Mouse (Mus musculus) MEL (cell line): ENCODE measurements around the gene Dock9. TPM values are rescaled to one million over a fixed set of nuclear protein-coding genes. Genes with fewer than 3 reads are reported as not detected.
A peak's percentile ranks its signal among the peaks of the same experiment; 100 is the strongest.

ENCODE experiments used
- DNase-seq: peaks from one replicate; pipeline ENCODE4 v3.0.0; 2011; ENCODE audit warnings: low read depth, low spot score
- H3K27ac ChIP-seq: 2 replicates; pipeline ENCODE4 v1.5.1; 2012; ENCODE audit warnings: low read depth, mild to moderate bottlenecking, control low read depth, low read length, moderate library complexity; ENCODE audit not compliant: control insufficient read depth
- H3K27me3 ChIP-seq, 2 experiments: fragments of 150-350 bp in 1 of 2; sonication (generic) in 1 of 2; 2 replicates each; pipeline ENCODE4 v1.6.1; 2012; ENCODE audit warnings: low read length in 2 of 2, mild to moderate bottlenecking in 2 of 2, improper control_type of control experiment in 1 of 2, moderate library complexity in 1 of 2; ENCODE audit not compliant: insufficient read depth in 2 of 2, control insufficient read depth in 1 of 2
- H3K36me3 ChIP-seq, 2 experiments: 2 replicates each; pipeline ENCODE4 v1.6.1; 2012 to 2014; ENCODE audit warnings: low read length in 2 of 2, improper control_type of control experiment in 1 of 2, inconsistent platforms in 1 of 2, mild to moderate bottlenecking in 1 of 2; ENCODE audit not compliant: insufficient read depth in 2 of 2, control insufficient read depth in 1 of 2
- H3K4me1 ChIP-seq, 2 experiments: fragments of 150-350 bp in 1 of 2; sonication (generic) in 1 of 2; 2 replicates each; pipeline ENCODE4 v1.6.1; 2012; ENCODE audit warnings: low read length in 2 of 2, improper control_type of control experiment in 1 of 2, mild to moderate bottlenecking in 1 of 2; ENCODE audit not compliant: insufficient read depth in 2 of 2, control insufficient read depth in 1 of 2
- H3K4me3 ChIP-seq, 2 experiments: fragments of 150-350 bp in 1 of 2; sonication (generic) in 1 of 2; 2 replicates each; pipeline ENCODE4 v1.5.1; 2012; ENCODE audit warnings: low read depth in 2 of 2, low read length in 2 of 2, mild to moderate bottlenecking in 2 of 2, moderate library complexity in 2 of 2, control low read depth in 1 of 2, improper control_type of control experiment in 1 of 2; ENCODE audit not compliant: control insufficient read depth in 1 of 2, insufficient read depth in 1 of 2
- H3K79me2 ChIP-seq: 2 replicates; pipeline ENCODE4 v1.6.1; 2012; ENCODE audit warnings: mild to moderate bottlenecking, low read length, moderate library complexity; ENCODE audit not compliant: control insufficient read depth, poor library complexity, insufficient read depth
- H3K9ac ChIP-seq: 2 replicates; pipeline ENCODE4 v1.6.1; 2012; ENCODE audit warnings: low read depth, mild to moderate bottlenecking, control low read depth, low read length, moderate library complexity; ENCODE audit not compliant: control insufficient read depth, poor library complexity, severe bottlenecking
- H3K9me3 ChIP-seq: fragments of 150-350 bp; sonication (generic); replicated peaks from 2 replicates; pipeline ENCODE4 v1.6.1; 2012; ENCODE audit warnings: mild to moderate bottlenecking, low read length, improper control_type of control experiment, moderate library complexity; ENCODE audit not compliant: insufficient read depth
- BHLHE40 ChIP-seq: IDR thresholded peaks from 2 replicates; pipeline ENCODE4 v1.6.1; 2012; ENCODE audit warnings: low read depth, mild to moderate bottlenecking, inconsistent platforms, low read length, improper control_type of control experiment, borderline replicate concordance
- CHD1 ChIP-seq: IDR thresholded peaks from 2 replicates; pipeline ENCODE4 v1.6.1; 2012; ENCODE audit warnings: low read depth, mild to moderate bottlenecking, inconsistent platforms, low read length, improper control_type of control experiment
- CHD2 ChIP-seq: IDR thresholded peaks from 2 replicates; pipeline ENCODE4 v1.6.1; 2011; ENCODE audit warnings: low read length, improper control_type of control experiment
- CTCF ChIP-seq, 3 experiments: IDR thresholded peaks in 2 of 3; conservative IDR thresholded peaks in 1 of 3; 2 replicates each; pipeline ENCODE4 v1.5.1; 2011 to 2012; ENCODE audit warnings: low read length in 3 of 3, low read depth in 2 of 3, mild to moderate bottlenecking in 2 of 3, improper control_type of control experiment in 1 of 3, inconsistent platforms in 1 of 3, mixed read lengths in 1 of 3, moderate library complexity in 1 of 3; ENCODE audit not compliant: control insufficient read depth in 1 of 3, insufficient read depth in 1 of 3, poor library complexity in 1 of 3, severe bottlenecking in 1 of 3
- E2F4 ChIP-seq: IDR thresholded peaks from 2 replicates; pipeline ENCODE4 v1.6.1; 2011; ENCODE audit warnings: low read depth, low read length, improper control_type of control experiment, borderline replicate concordance
- ELF1 ChIP-seq: IDR thresholded peaks from 2 replicates; pipeline ENCODE4 v1.6.1; 2014; ENCODE audit warnings: low read depth, mild to moderate bottlenecking, inconsistent platforms, low read length, improper control_type of control experiment, moderate library complexity
- EP300 ChIP-seq, 2 experiments: IDR thresholded peaks; 2 replicates each; pipeline ENCODE4 v1.6.1; 2011; ENCODE audit warnings: improper control_type of control experiment in 2 of 2, low read length in 2 of 2, low read depth in 1 of 2, mild to moderate bottlenecking in 1 of 2
- ETS1 ChIP-seq: IDR thresholded peaks from 2 replicates; pipeline ENCODE4 v1.6.1; 2012; ENCODE audit warnings: low read depth, mild to moderate bottlenecking, inconsistent platforms, low read length, improper control_type of control experiment, moderate library complexity
- GABPA ChIP-seq: IDR thresholded peaks from 2 replicates; pipeline ENCODE4 v1.6.1; 2012; ENCODE audit warnings: low read depth, mild to moderate bottlenecking, inconsistent platforms, low read length, improper control_type of control experiment, moderate library complexity
- GATA1 ChIP-seq: IDR thresholded peaks from 2 replicates; pipeline ENCODE4 v1.6.1; 2011; ENCODE audit warnings: low read depth, low read length, improper control_type of control experiment
- HCFC1 ChIP-seq: IDR thresholded peaks from 2 replicates; pipeline ENCODE4 v1.6.1; 2012; ENCODE audit warnings: low read depth, mild to moderate bottlenecking, inconsistent platforms, low read length, improper control_type of control experiment, moderate library complexity
- KAT2A ChIP-seq: conservative IDR thresholded peaks from 2 replicates; pipeline ENCODE4 v1.6.1; 2012; ENCODE audit warnings: low read depth, low read length, improper control_type of control experiment, inconsistent platforms
- MAFK ChIP-seq: IDR thresholded peaks from 2 replicates; pipeline ENCODE4 v1.6.1; 2011; ENCODE audit warnings: low read depth, mild to moderate bottlenecking, low read length, improper control_type of control experiment, borderline replicate concordance
- MAX ChIP-seq: IDR thresholded peaks from 2 replicates; pipeline ENCODE4 v1.6.1; 2011; ENCODE audit warnings: low read length, improper control_type of control experiment
- MAZ ChIP-seq: IDR thresholded peaks from 2 replicates; pipeline ENCODE4 v1.6.1; 2012; ENCODE audit warnings: low read depth, mild to moderate bottlenecking, inconsistent platforms, low read length, improper control_type of control experiment
- MEF2A ChIP-seq: IDR thresholded peaks from 2 replicates; pipeline ENCODE4 v1.6.1; 2014; ENCODE audit warnings: low read depth, mild to moderate bottlenecking, inconsistent platforms, low read length, improper control_type of control experiment; ENCODE audit not compliant: poor library complexity, insufficient replicate concordance, severe bottlenecking; ENCODE audit errors: extremely low read depth
- MXI1 ChIP-seq: IDR thresholded peaks from 2 replicates; pipeline ENCODE4 v1.6.1; 2011; ENCODE audit warnings: mild to moderate bottlenecking, low read depth, low read length, improper control_type of control experiment
- MYB ChIP-seq: IDR thresholded peaks from 2 replicates; pipeline ENCODE4 v1.6.1; 2011; ENCODE audit warnings: mild to moderate bottlenecking, low read depth, low read length, improper control_type of control experiment
- MYC ChIP-seq: IDR thresholded peaks from 2 replicates; pipeline ENCODE4 v1.6.1; 2011; ENCODE audit warnings: low read depth, mild to moderate bottlenecking, low read length, improper control_type of control experiment, moderate library complexity
- NELFE ChIP-seq: IDR thresholded peaks from 2 replicates; pipeline ENCODE4 v1.6.1; 2011; ENCODE audit warnings: low read depth, low read length, improper control_type of control experiment
- NRF1 ChIP-seq: IDR thresholded peaks from 2 replicates; pipeline ENCODE4 v1.6.1; 2014; ENCODE audit warnings: low read depth, mild to moderate bottlenecking, inconsistent platforms, low read length, improper control_type of control experiment, moderate library complexity; ENCODE audit not compliant: poor library complexity, insufficient read depth, severe bottlenecking
- POLR2A ChIP-seq, 2 experiments: IDR thresholded peaks; 2 replicates each; pipeline ENCODE4 v1.6.1; 2011 to 2012; ENCODE audit warnings: low read length in 2 of 2, mild to moderate bottlenecking in 2 of 2, control low read depth in 1 of 2, improper control_type of control experiment in 1 of 2, low read depth in 1 of 2, moderate library complexity in 1 of 2; ENCODE audit not compliant: control insufficient read depth in 1 of 2, insufficient read depth in 1 of 2, poor library complexity in 1 of 2
- POLR2AphosphoS2 ChIP-seq: IDR thresholded peaks from 2 replicates; pipeline ENCODE4 v1.6.1; 2011; ENCODE audit warnings: low read length, improper control_type of control experiment
- POLR2AphosphoS5 ChIP-seq: IDR thresholded peaks from 2 replicates; pipeline ENCODE4 v1.6.1; 2012; ENCODE audit warnings: low read depth, borderline replicate concordance, mild to moderate bottlenecking, inconsistent platforms, low read length, moderate library complexity, mixed read lengths
- RAD21 ChIP-seq: IDR thresholded peaks from 2 replicates; pipeline ENCODE4 v1.6.1; 2011; ENCODE audit warnings: mild to moderate bottlenecking, low read depth, low read length, improper control_type of control experiment
- RCOR1 ChIP-seq: IDR thresholded peaks from 2 replicates; pipeline ENCODE4 v1.6.1; 2012; ENCODE audit warnings: low read depth, mild to moderate bottlenecking, inconsistent platforms, low read length, improper control_type of control experiment
- SIN3A ChIP-seq: IDR thresholded peaks from 2 replicates; pipeline ENCODE4 v1.6.1; 2012; ENCODE audit warnings: low read length, improper control_type of control experiment, inconsistent platforms
- SMC3 ChIP-seq: IDR thresholded peaks from 2 replicates; pipeline ENCODE4 v1.6.1; 2011; ENCODE audit warnings: low read depth, low read length, improper control_type of control experiment
- TAL1 ChIP-seq: IDR thresholded peaks from 2 replicates; pipeline ENCODE4 v1.6.1; 2012; ENCODE audit warnings: mild to moderate bottlenecking, inconsistent platforms, low read length, moderate library complexity, mixed read lengths
- TBP ChIP-seq: IDR thresholded peaks from 2 replicates; pipeline ENCODE4 v1.8.0; 2011; ENCODE audit warnings: low read depth, low read length, improper control_type of control experiment
- TCF12 ChIP-seq: IDR thresholded peaks from 2 replicates; pipeline ENCODE4 v1.6.1; 2014; ENCODE audit warnings: low read depth, mild to moderate bottlenecking, inconsistent platforms, low read length, improper control_type of control experiment, moderate library complexity
- UBTF ChIP-seq: IDR thresholded peaks from 2 replicates; pipeline ENCODE4 v1.6.1; 2012; ENCODE audit warnings: low read depth, mild to moderate bottlenecking, inconsistent platforms, low read length, improper control_type of control experiment, moderate library complexity, borderline replicate concordance; ENCODE audit not compliant: insufficient read depth
- USF1 ChIP-seq: IDR thresholded peaks from 2 replicates; pipeline ENCODE4 v1.6.1; 2014; ENCODE audit warnings: low read depth, mild to moderate bottlenecking, inconsistent platforms, low read length, improper control_type of control experiment, moderate library complexity
- USF2 ChIP-seq, 2 experiments: IDR thresholded peaks; 2 replicates each; pipeline ENCODE4 v1.6.1; 2011 to 2012; ENCODE audit warnings: improper control_type of control experiment in 2 of 2, low read length in 2 of 2, borderline replicate concordance in 1 of 2, inconsistent platforms in 1 of 2, low read depth in 1 of 2, mild to moderate bottlenecking in 1 of 2; ENCODE audit not compliant: insufficient read depth in 1 of 2
- ZC3H11A ChIP-seq: IDR thresholded peaks from 2 replicates; pipeline ENCODE4 v1.6.1; 2012; ENCODE audit warnings: low read depth, mild to moderate bottlenecking, inconsistent platforms, low read length, improper control_type of control experiment
- ZKSCAN1 ChIP-seq: IDR thresholded peaks from 2 replicates; pipeline ENCODE4 v1.6.1; 2012; ENCODE audit warnings: low read depth, mild to moderate bottlenecking, inconsistent platforms, low read length, improper control_type of control experiment, moderate library complexity
- ZMIZ1 ChIP-seq: IDR thresholded peaks from 2 replicates; pipeline ENCODE4 v1.6.1; 2012; ENCODE audit warnings: low read depth, mild to moderate bottlenecking, inconsistent platforms, low read length, improper control_type of control experiment, moderate library complexity
- ZNF384 ChIP-seq: IDR thresholded peaks from 2 replicates; pipeline ENCODE4 v1.6.1; 2012; ENCODE audit warnings: low read depth, mild to moderate bottlenecking, inconsistent platforms, low read length, improper control_type of control experiment
- polyA plus RNA-seq, 2 experiments: library from polyadenylated mRNA; stranded (reverse) in 1 of 2; unstranded in 1 of 2; fragments of >175 nt in 1 of 2; fragments of >200 nt in 1 of 2; gene quantifications; 2 replicates each; pipeline versions ENCODE4 v1.2.1 to v1.2.4; 2012; ENCODE audit warnings: low replicate concordance in 2 of 2, low read depth in 1 of 2; ENCODE audit not compliant: insufficient read length in 2 of 2, insufficient read depth in 1 of 2, missing spikeins in 1 of 2
- total RNA-seq: library from RNA; depleted of rRNA; stranded (reverse); fragments of 300-350 nt; gene quantifications from 2 replicates; pipeline ENCODE4 v1.2.3, GENCODE M21; 2012

Gene Dock9
- total and polyA plus RNA-seq, 3 experiments: 6.3 to 9.4 TPM; not detected in 1

GRCm38 (mm10) chr14:121798411-121798799, 768 bp upstream of the Dock9 start:
- peak overlapping the region; percentile 83 for H3K9ac ChIP-seq
- H3K36me3 ChIP-seq: peaks cover 0 to 25% of the 10 kb centered on the region in 2 experiments; a peak in 2 of 4 replicates
- H3K9me3 ChIP-seq: no peaks in the 10 kb centered on the region
- peak overlapping the region; percentile 74 to 84 for H3K4me3 ChIP-seq
- H3K79me2 ChIP-seq: peaks cover 2% of the 10 kb centered on the region; the same call in 1 of the 2 replicates
- H3K27me3 ChIP-seq: no peaks in the 10 kb centered on the region
- peak overlapping the region; percentile 75 for H3K27ac ChIP-seq
- peaks cover 10 to 25% of the 10 kb centered on the region in 2 experiments for H3K4me1 ChIP-seq
- peak; percentile 97 for DNase-seq
- TF ChIP-seq HCFC1 (peak; percentile 43; the same call in 1 of the 2 replicates), MXI1 (no peak), CTCF (IDR thresholded peaks at IDR 0.05 in 2 of 3, conservative IDR thresholded peaks at IDR 0.05 in 1 of 3; ENCODE audit: control insufficient read depth in 1 of 3, insufficient read depth in 1 of 3, low read depth in 2 of 3, low read length in 3 of 3, poor library complexity in 1 of 3, severe bottlenecking in 1 of 3) (no peak), UBTF (no peak), GATA1 (no peak), ELF1 (no peak), CHD1 (no peak), MAZ (no peak), BHLHE40 (no peak), NELFE (peak; percentile 79), RCOR1 (no peak), ZNF384 (no peak; the same call in 1 of the 2 replicates), MYB (no peak), MEF2A (no peak), MAX (no peak), KAT2A (no peak), ZC3H11A (no peak), NRF1 (peak; percentile 94), SMC3 (no peak), GABPA (no peak), EP300 (IDR thresholded peaks at IDR 0.05; ENCODE audit: low read depth in 1 of 2, low read length in 2 of 2) (no peak), TBP (0 out of 2 replicates have a peak, but pooled peaks have one; percentile 36), USF1 (no peak), POLR2AphosphoS2 (peak; percentile 51; the same call in 1 of the 2 replicates), ZMIZ1 (peak; percentile 80), TAL1 (no peak), E2F4 (no peak), ETS1 (no peak), RAD21 (no peak), MYC (no peak), MAFK (no peak), ZKSCAN1 (no peak), SIN3A (no peak), USF2 (IDR thresholded peaks at IDR 0.05; ENCODE audit: borderline replicate concordance in 1 of 2, insufficient read depth in 1 of 2, low read depth in 1 of 2, low read length in 2 of 2) (no peak), TCF12 (no peak), POLR2AphosphoS5 (no peak), CHD2 (no peak), POLR2A (IDR thresholded peaks at IDR 0.05; ENCODE audit: control insufficient read depth in 1 of 2, insufficient read depth in 1 of 2, low read depth in 1 of 2, low read length in 2 of 2, poor library complexity in 1 of 2) (peak; percentile 83 to 84; a peak in 3 of 4 replicates)
